Comparison of ENCODE assay signal across 8 mouse cellular contexts in the genomic region with DNA sequence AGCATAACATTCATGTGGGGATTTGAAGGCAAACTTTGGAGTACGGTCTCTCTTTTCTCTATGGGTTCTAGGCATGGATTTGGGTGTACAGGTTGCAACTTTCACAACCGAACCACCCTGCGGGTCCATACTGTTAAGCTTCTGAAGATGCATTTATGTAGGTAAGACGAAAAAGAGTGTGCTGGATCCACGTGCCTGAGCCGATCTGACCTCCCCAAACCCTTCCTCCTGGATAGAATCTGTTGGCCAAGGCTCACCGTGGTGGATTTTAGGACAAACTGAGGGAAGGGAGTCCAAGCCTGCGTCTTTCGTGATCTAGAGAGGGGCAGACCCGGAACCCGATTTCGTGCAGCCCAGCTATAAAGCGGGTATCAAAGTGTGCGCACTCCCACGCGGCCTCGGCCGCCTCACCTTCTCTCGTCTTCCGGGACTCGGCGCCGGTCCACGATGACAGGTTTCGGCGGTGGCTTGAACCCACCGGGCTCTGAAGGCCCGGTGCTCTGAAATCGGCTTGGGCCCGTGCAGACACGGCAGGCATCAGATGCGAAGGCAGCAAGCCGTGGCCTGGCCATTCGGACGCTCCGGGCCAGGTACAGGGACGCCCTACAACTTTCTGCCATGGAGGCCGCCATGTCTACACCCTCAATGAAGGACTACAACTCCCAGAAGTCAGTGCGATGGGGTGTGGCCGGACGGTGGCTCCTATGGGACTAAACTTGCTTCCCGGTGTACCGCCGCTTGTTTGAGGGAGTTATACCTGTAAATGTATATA. TPM values are rescaled to one million over a fixed set of nuclear protein-coding genes. Genes with fewer than 3 reads are reported as not detected.
DNase-seq lines count a peak whose midpoint lies in the region; ATAC-seq lines count a peak whose summit lies in the region.

A gene (minus strand): TSS at position 663 of the 772 bp plus-strand sequence.

- ATAC-seq in hindbrain, embryonic 16.5 days, result peak; percentile 97

- H3K9me3 ChIP-seq in hindbrain, embryonic 16.5 days (ENCODE audit: control insufficient read depth, low read length), result no peaks in the 10 kb centered on the region

- H3K79me2 ChIP-seq in macrophage (ENCODE audit: inconsistent target), result peaks cover 16% of the 10 kb centered on the region

- H3K4me3 ChIP-seq in hindbrain, embryonic 16.5 days (ENCODE audit: low read length), result peak within 1 kb of the TSS; percentile 90
- peak within 1 kb of the TSS; percentile 86 for H3K4me3 ChIP-seq in macrophage (ENCODE audit: inconsistent target)

- no peaks in the 10 kb centered on the region for H3K27me3 ChIP-seq in hindbrain, embryonic 16.5 days (replicated peaks; ENCODE audit: control insufficient read depth, insufficient read depth, low read length)

- under 1% methylated on average over 44 of the region's 44 CpGs for WGBS in hindbrain, embryonic 16.5 days
- WGBS in macrophage (ENCODE audit: missing documents), result 1% methylated on average over 44 of the region's 44 CpGs

- H3K4me2 ChIP-seq in hindbrain, embryonic 16.5 days (ENCODE audit: low read length), result peak within 1 kb of the TSS; percentile 67

- no peak within 1 kb of the TSS for H3K27ac ChIP-seq in hindbrain, embryonic 16.5 days (ENCODE audit: low read depth, low read length)
- peak within 1 kb of the TSS; percentile 31 for H3K27ac ChIP-seq in macrophage

- DNase-seq in T-cell, adult 2 months (ENCODE audit: low spot score), result peak; percentile 86
- peak; percentile 92 to 98 for DNase-seq in cerebellum, postnatal 36 days
- peak; percentile 95 for DNase-seq in gastrocnemius, adult 18-20 months (ENCODE audit: low spot score)
- DNase-seq in left cerebral cortex, adult 18-20 months (ENCODE audit: low spot score in 2 of 2), result peak; percentile 95
- DNase-seq in right cerebral cortex, adult 18-20 months, result peak; percentile 95
- DNase-seq in urinary bladder, postnatal 10 days (ENCODE audit: low spot score), result peak; percentile 66

- H3K9ac ChIP-seq in hindbrain, embryonic 16.5 days (ENCODE audit: low read depth, low read length), result peak within 1 kb of the TSS; percentile 83

- peaks cover 9% of the 10 kb centered on the region for H3K4me1 ChIP-seq in hindbrain, embryonic 16.5 days (ENCODE audit: control insufficient read depth, insufficient read depth, low read depth, low read length)

- peaks cover 18% of the 10 kb centered on the region for H3K36me3 ChIP-seq in hindbrain, embryonic 16.5 days (ENCODE audit: control insufficient read depth, insufficient read depth, low read length)
- peaks cover 8% of the 10 kb centered on the region for H3K36me3 ChIP-seq in macrophage (ENCODE audit: inconsistent target)

RNA-seq across cellular contexts. Expression of the gene that starts here (rescaled TPM):
- 10 to 100 TPM; 18.1 to 18.5 TPM for total RNA-seq in gastrocnemius, adult 18-20 months (2021)
- 45.4 and 48.1 TPM in 2 replicates for polyA plus RNA-seq in hindbrain, embryonic 16.5 days (2015; fragmentation: Nextera tagmentation; extraction: Ambion mirVana)
- 10 to 100 TPM; 36.7 to 37.1 TPM for total RNA-seq in left cerebral cortex, adult 18-20 months (2021)
- total RNA-seq in macrophage (2018; cell fraction: chromatin; rRNA removed), result 10 to 100 TPM in 9 of 26 experiments, 1 to 10 TPM in 17; 2.7 to 18.1 (median 7.8) TPM
- 10 to 100 TPM in 10 of 26 experiments, 1 to 10 TPM in 16; 4.6 to 15.0 (median 9.3) TPM for total RNA-seq in macrophage (2018; cell fraction: cytosol; rRNA removed)
- 10 to 100 TPM in 7 of 26 experiments, 1 to 10 TPM in 19; 3.0 to 13.8 (median 6.5) TPM for total RNA-seq in macrophage (2018; cell fraction: nucleus; rRNA removed)
- 8.5 to 18.1 TPM (median 9.1 TPM) in 3 replicates for polyA plus RNA-seq in macrophage (2018)
